Mouse (Mus musculus): ENCODE measurements at regions not wholly inside any gene's neighbourhood (a gene's known extent, or its start where the extent isn't known, plus 50 kb on each side); places are given as distances from the start of the nearest gene placed in this dataset.
"Not testable (repeated sequence)": the region's sequence is repeated elsewhere in the genome, so short reads cannot be mapped to it uniquely, and the experiment has no call there.

GRCm38 (mm10) chr1:101524447-101524846 lies 1751.9 kb downstream of the Cntnap5b start:
- DNase-seq (ENCODE audit: low spot score): no peak

- DNase-seq (ENCODE audit: low spot score): no peak
Observed at GRCm38 (mm10) chr1:101530001-101530400, 1757.4 kb downstream of the Cntnap5b start.

- no peak for DNase-seq (ENCODE audit: low spot score)
Observed at GRCm38 (mm10) chr1:101572256-101572655, 1799.7 kb downstream of the Cntnap5b start.

- no peak for DNase-seq (ENCODE audit: low spot score)
Observed at GRCm38 (mm10) chr1:101585325-101586028, 1812.9 kb downstream of the Cntnap5b start.

GRCm38 (mm10) chr1:101628461-101628860 lies 1855.9 kb downstream of the Cntnap5b start:
- DNase-seq (ENCODE audit: low spot score): no peak

GRCm38 (mm10) chr1:101629006-101629405 lies 1856.4 kb downstream of the Cntnap5b start:
- DNase-seq (ENCODE audit: low spot score): peak; percentile 5

- not testable (repeated sequence) for DNase-seq (ENCODE audit: low spot score)
Observed at GRCm38 (mm10) chr1:101664287-101664686, 1891.7 kb downstream of the Cntnap5b start.

GRCm38 (mm10) chr1:101683772-101684434 lies 1911.3 kb downstream of the Cntnap5b start:
- DNase-seq (ENCODE audit: low spot score): no peak

- DNase-seq (ENCODE audit: low spot score): no peak
Observed at GRCm38 (mm10) chr1:101684983-101685382, 1912.4 kb downstream of the Cntnap5b start.
